Mouse (Mus musculus): ENCODE measurements at regions not wholly inside any gene's neighbourhood (a gene's known extent, or its start where the extent isn't known, plus 50 kb on each side); places are given as distances from the start of the nearest gene placed in this dataset.

DNA sequence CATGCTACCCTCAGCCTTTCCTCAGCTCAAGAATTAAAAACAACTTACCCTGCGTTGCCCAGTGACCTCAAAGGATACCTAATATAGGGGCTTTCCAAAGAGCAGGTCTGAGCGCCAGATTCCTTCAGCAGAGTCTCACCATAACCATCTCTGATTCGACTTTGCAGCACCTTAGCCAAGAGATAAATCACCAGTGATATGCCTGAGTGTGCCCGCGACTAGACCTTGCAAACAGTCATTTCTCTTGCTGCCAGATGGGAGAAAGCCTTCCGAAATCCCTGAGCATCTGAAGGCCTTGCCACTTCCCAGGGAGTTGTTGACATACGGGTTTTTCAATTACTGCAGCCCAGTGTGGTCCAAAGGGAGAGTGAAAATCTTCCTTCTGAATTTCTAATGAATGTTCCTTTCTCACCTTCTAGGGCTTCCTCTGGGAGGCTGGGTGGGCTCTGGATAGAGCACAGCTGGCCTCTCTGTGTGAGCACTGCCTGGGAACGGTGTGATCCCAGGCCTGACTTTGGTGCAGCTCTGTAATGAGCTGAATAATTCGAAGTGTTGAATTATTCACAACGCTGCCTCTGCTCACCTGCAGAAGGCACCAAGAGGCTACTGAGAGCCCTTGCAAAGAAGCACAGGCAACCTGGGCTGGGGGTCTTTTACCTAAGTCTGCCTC lies 396.2 kb downstream of the Fut8 start:
- TF ChIP-seq HCFC1 (IDR thresholded peaks at IDR 0.05; ENCODE audit: borderline replicate concordance, insufficient read depth, low read length) (no peak), ZNF384 (IDR thresholded peaks at IDR 0.05; ENCODE audit: low read depth, low read length) (no peak)
